Mouse (Mus musculus) small intestine, adult 2 months (tissue): ENCODE data around the gene Ptcd1.

ENCODE experiments used
- CTCF ChIP-seq: fragments of 200-500 bp; IDR thresholded peaks from 2 replicates; pipeline ENCODE4 v1.5.1; 2012; ENCODE audit warnings: low read depth, mild to moderate bottlenecking, control low read depth, inconsistent platforms, low read length, moderate library complexity, mixed read lengths; ENCODE audit not compliant: insufficient replicate concordance, insufficient read length; ENCODE audit errors: extremely low read depth
- POLR2A ChIP-seq: fragments of 200-500 bp; IDR thresholded peaks from 2 replicates; pipeline ENCODE4 v1.6.1; 2012; ENCODE audit warnings: low read depth, mild to moderate bottlenecking, control low read depth, inconsistent platforms, low read length, moderate library complexity

GRCm38 (mm10) chr5:145110401-145110800, 56.5 kb downstream of the Ptcd1 start:
- no peak for TF ChIP-seq POLR2A
- TF ChIP-seq CTCF: no peak
